Mouse (Mus musculus) limb, embryonic 13.5 days (tissue): Measurements from ENCODE around the gene Cdh3. TPM values are rescaled to one million over a fixed set of nuclear protein-coding genes. Genes with fewer than 3 reads are reported as not detected.
"Not testable (repeated sequence)": the region's sequence is repeated elsewhere in the genome, so short reads cannot be mapped to it uniquely, and the experiment has no call there.

Experiments
- ATAC-seq: fragments of 200-750 bp; cut with Nextera tagmentation; 2 replicates; pipeline ENCODE4 v1.8.0; 2017; ENCODE audit warnings: low read depth, moderate number of reproducible peaks, moderate TSS enrichment; ENCODE audit not compliant: low FRiP score
- H3K27ac ChIP-seq: fragments of 300-500 bp; sonication (generic); 2 replicates; pipeline ENCODE4 v1.5.1; 2015; ENCODE audit warnings: inconsistent platforms, mild to moderate bottlenecking, moderate library complexity
- H3K27me3 ChIP-seq: fragments of 300-500 bp; sonication (generic); 2 replicates; pipeline ENCODE4 v1.6.1; 2015; ENCODE audit warnings: mild to moderate bottlenecking, inconsistent platforms
- H3K36me3 ChIP-seq: fragments of 300-500 bp; sonication (generic); 2 replicates; pipeline ENCODE4 v1.6.1; 2015; ENCODE audit warnings: inconsistent platforms, mild to moderate bottlenecking, moderate library complexity
- H3K4me1 ChIP-seq: fragments of 300-500 bp; sonication (generic); 2 replicates; pipeline ENCODE4 v1.6.1; 2015; ENCODE audit warnings: inconsistent platforms
- H3K4me2 ChIP-seq: fragments of 300-500 bp; sonication (generic); replicated peaks from 2 replicates; pipeline ENCODE4 v1.6.1; 2015; ENCODE audit warnings: inconsistent platforms, mild to moderate bottlenecking, moderate library complexity
- H3K4me3 ChIP-seq: fragments of 300-500 bp; sonication (generic); 2 replicates; pipeline ENCODE4 v1.5.1; 2015; ENCODE audit warnings: moderate library complexity, mild to moderate bottlenecking, inconsistent platforms
- H3K9ac ChIP-seq: fragments of 300-500 bp; sonication (generic); 2 replicates; pipeline ENCODE4 v1.6.1; 2015; ENCODE audit warnings: mild to moderate bottlenecking, inconsistent platforms
- H3K9me3 ChIP-seq: fragments of 300-500 bp; sonication (generic); 2 replicates; pipeline ENCODE4 v1.6.1; 2016; ENCODE audit warnings: inconsistent platforms
- WGBS: fragments of 180-500 bp; shearing (Covaris S2); methylation state at CpG from one replicate; pipeline ENCODE4 v1.1.7; 2015; 5-methylcytosine and 5-hydroxymethylcytosine counted together
- polyA plus RNA-seq: library from polyadenylated mRNA; unstranded; fragments of >200 nt; fragmentation: Nextera tagmentation; extraction: Ambion mirVana; gene quantifications from 2 replicates; pipeline ENCODE4 v1.2.1, GENCODE M21; 2015

The Cdh3 gene
- polyA plus RNA-seq, 1 experiment from 2014 or later, result 57.5 TPM

- Histone ChIP-seq H3K27me3 (no peaks in the 10 kb centered on the region), H3K4me2 (no peak overlapping the region), H3K9me3 (no peaks in the 10 kb centered on the region), H3K36me3 (no peaks in the 10 kb centered on the region), H3K4me3 (no peak overlapping the region), H3K4me1 (peaks cover 7% of the 10 kb centered on the region; the same call in 1 of the 2 replicates), H3K27ac (no peak overlapping the region), H3K9ac (no peak overlapping the region)
- 30% methylated on average over 6 of the region's 6 CpGs for whole genome bisulfite sequencing
- no peak for ATAC-seq
These were observed 66.3 kb downstream of the Cdh3 start for GRCm38 (mm10) chr8:106576849-106577555.

- H3K36me3 ChIP-seq, result no peaks in the 10 kb centered on the region
- H3K9ac ChIP-seq, result no peak overlapping the region
- H3K9me3 ChIP-seq, result peaks cover 5% of the 10 kb centered on the region; the same call in 1 of the 2 replicates
- no peak overlapping the region for H3K4me3 ChIP-seq
- H3K4me1 ChIP-seq, result peaks cover 7% of the 10 kb centered on the region; the same call in 1 of the 2 replicates
- H3K27ac ChIP-seq, result no peak overlapping the region
- H3K4me2 ChIP-seq, result no peak overlapping the region
- 69% methylated on average over 2 of the region's 2 CpGs for whole genome bisulfite sequencing
- no peaks in the 10 kb centered on the region for H3K27me3 ChIP-seq
- ATAC-seq, result no peak
These were observed 68.8 kb downstream of the Cdh3 start for GRCm38 (mm10) chr8:106579510-106579909.

GRCm38 (mm10) chr8:106581344-106582088 is 70.8 kb downstream of the Cdh3 start:
- H3K27me3 ChIP-seq, result no peaks in the 10 kb centered on the region
- H3K4me3 ChIP-seq, result no peak overlapping the region
- no peak overlapping the region for H3K4me2 ChIP-seq
- no peaks in the 10 kb centered on the region for H3K36me3 ChIP-seq
- no peak for ATAC-seq
- H3K4me1 ChIP-seq, result peaks cover 11% of the 10 kb centered on the region
- peaks cover 5% of the 10 kb centered on the region; the same call in 1 of the 2 replicates for H3K9me3 ChIP-seq
- H3K9ac ChIP-seq, result no peak overlapping the region
- WGBS, result 69% methylated on average over 6 of the region's 6 CpGs
- H3K27ac ChIP-seq, result no peak overlapping the region

- Histone ChIP-seq H3K27ac (no peak overlapping the region), H3K4me1 (peaks cover 4% of the 10 kb centered on the region; the same call in 1 of the 2 replicates), H3K9ac (no peak overlapping the region), H3K4me3 (no peak overlapping the region), H3K27me3 (no peaks in the 10 kb centered on the region), H3K9me3 (peaks cover 5% of the 10 kb centered on the region; the same call in 1 of the 2 replicates), H3K4me2 (no peak overlapping the region), H3K36me3 (no peaks in the 10 kb centered on the region)
- WGBS, result 50% methylated on average over 11 of the region's 11 CpGs
- no peak for ATAC-seq
These were observed 74.4 kb downstream of the Cdh3 start for GRCm38 (mm10) chr8:106584942-106585670.

GRCm38 (mm10) chr8:106585671-106586037 is 75.0 kb downstream of the Cdh3 start:
- no peak overlapping the region for H3K9ac ChIP-seq
- H3K4me1 ChIP-seq, result peaks cover 4% of the 10 kb centered on the region; the same call in 1 of the 2 replicates
- H3K27ac ChIP-seq, result no peak overlapping the region
- H3K27me3 ChIP-seq, result no peaks in the 10 kb centered on the region
- H3K36me3 ChIP-seq, result no peaks in the 10 kb centered on the region
- ATAC-seq, result no peak
- H3K9me3 ChIP-seq, result peaks cover 5% of the 10 kb centered on the region; the same call in 1 of the 2 replicates
- H3K4me2 ChIP-seq, result no peak overlapping the region
- WGBS, result 87% methylated on average over 3 of the region's 3 CpGs
- no peak overlapping the region for H3K4me3 ChIP-seq

- Histone ChIP-seq H3K27ac (no peak overlapping the region), H3K4me1 (peaks cover 4% of the 10 kb centered on the region; the same call in 1 of the 2 replicates), H3K9me3 (peaks cover 5% of the 10 kb centered on the region; the same call in 1 of the 2 replicates), H3K27me3 (no peaks in the 10 kb centered on the region), H3K36me3 (no peaks in the 10 kb centered on the region), H3K4me2 (no peak overlapping the region), H3K9ac (no peak overlapping the region), H3K4me3 (no peak overlapping the region)
- WGBS, result 82% methylated on average over 8 of the region's 8 CpGs
- ATAC-seq, result no peak
These were observed 76.2 kb downstream of the Cdh3 start for GRCm38 (mm10) chr8:106586896-106587295.

GRCm38 (mm10) chr8:106588443-106589431 is 78.0 kb downstream of the Cdh3 start:
- no peak overlapping the region for H3K27ac ChIP-seq
- no peaks in the 10 kb centered on the region for H3K9me3 ChIP-seq
- peaks cover 4% of the 10 kb centered on the region; the same call in 1 of the 2 replicates for H3K4me1 ChIP-seq
- H3K4me3 ChIP-seq, result no peak overlapping the region
- no peaks in the 10 kb centered on the region for H3K27me3 ChIP-seq
- no peak overlapping the region for H3K4me2 ChIP-seq
- no peak overlapping the region for H3K9ac ChIP-seq
- WGBS, result 73% methylated on average over 3 of the region's 3 CpGs
- no peak for ATAC-seq
- no peaks in the 10 kb centered on the region for H3K36me3 ChIP-seq

- no peaks in the 10 kb centered on the region for H3K27me3 ChIP-seq
- no peaks in the 10 kb centered on the region for H3K4me1 ChIP-seq
- no peaks in the 10 kb centered on the region for H3K9me3 ChIP-seq
- no peak overlapping the region for H3K4me3 ChIP-seq
- no peak overlapping the region for H3K9ac ChIP-seq
- H3K36me3 ChIP-seq, result no peaks in the 10 kb centered on the region
- H3K27ac ChIP-seq, result no peak overlapping the region
- WGBS, result 74% methylated on average over 3 of the region's 3 CpGs
- ATAC-seq, result no peak
- H3K4me2 ChIP-seq, result no peak overlapping the region
These were observed 81.8 kb downstream of the Cdh3 start for GRCm38 (mm10) chr8:106592458-106592857.

GRCm38 (mm10) chr8:106595623-106596022 is 84.9 kb downstream of the Cdh3 start:
- not testable (repeated sequence) for H3K27me3 ChIP-seq, ATAC-seq, H3K4me3 ChIP-seq, H3K36me3 ChIP-seq, H3K4me1 ChIP-seq, H3K9ac ChIP-seq, H3K4me2 ChIP-seq, H3K9me3 ChIP-seq, H3K27ac ChIP-seq
- WGBS, result 92% methylated on average over 3 of the region's 3 CpGs

- no peaks in the 10 kb centered on the region for H3K36me3 ChIP-seq
These were observed 86.4 kb downstream of the Cdh3 start for GRCm38 (mm10) chr8:106597067-106597466.

GRCm38 (mm10) chr8:106599265-106599979 is 88.7 kb downstream of the Cdh3 start:
- Histone ChIP-seq H3K9ac (no peak overlapping the region), H3K27ac (no peak overlapping the region), H3K4me1 (peaks cover 16% of the 10 kb centered on the region), H3K9me3 (no peaks in the 10 kb centered on the region), H3K27me3 (peaks cover 45% of the 10 kb centered on the region), H3K36me3 (no peaks in the 10 kb centered on the region), H3K4me2 (no peak overlapping the region), H3K4me3 (no peak overlapping the region)
- no peak for ATAC-seq
- 36% methylated on average over 7 of the region's 7 CpGs for WGBS

More at GRCm38 (mm10) chr8:106597067-106597466, 86.4 kb downstream of the Cdh3 start:
- 93% methylated on average over 5 of the region's 5 CpGs for WGBS
- no peaks in the 10 kb centered on the region for H3K4me1 ChIP-seq
- no peak overlapping the region for H3K4me3 ChIP-seq
- H3K27ac ChIP-seq, result no peak overlapping the region
- H3K9ac ChIP-seq, result no peak overlapping the region
- peaks cover 22% of the 10 kb centered on the region for H3K27me3 ChIP-seq
- no peaks in the 10 kb centered on the region for H3K9me3 ChIP-seq
- no peak overlapping the region for H3K4me2 ChIP-seq
- ATAC-seq, result no peak
